Mouse (Mus musculus) spleen, postnatal 36 days (tissue): ENCODE results near the gene Rasgef1b.

Experiments used
- DNase-seq, 2 experiments: peaks; one replicate each; pipeline ENCODE4 v3.0.0; 2022; ENCODE audit warnings: low spot score in 2 of 2, mixed read lengths in 1 of 2

The Rasgef1b gene

DNA sequence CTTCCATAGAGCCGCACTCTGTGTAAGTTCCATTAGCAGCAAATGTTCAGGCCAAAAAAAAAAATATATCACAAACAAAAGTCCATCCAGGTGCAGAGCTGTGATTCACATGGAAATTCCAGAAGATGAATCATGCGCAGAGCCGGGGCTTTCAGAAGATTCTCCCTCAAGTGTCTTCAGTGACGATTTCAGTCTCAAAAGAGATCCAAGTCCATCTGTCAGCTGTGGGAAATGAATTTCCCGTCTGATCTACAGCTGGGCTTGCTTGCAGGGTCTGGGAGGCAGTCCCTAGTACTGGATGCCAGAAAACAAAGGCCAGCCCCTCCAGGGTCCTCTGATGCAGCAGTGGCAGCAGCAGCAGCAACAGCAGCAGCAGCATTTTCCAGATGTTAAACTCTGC is 510.5 kb downstream of the Rasgef1b start:
- DNase-seq = no peak

DNA sequence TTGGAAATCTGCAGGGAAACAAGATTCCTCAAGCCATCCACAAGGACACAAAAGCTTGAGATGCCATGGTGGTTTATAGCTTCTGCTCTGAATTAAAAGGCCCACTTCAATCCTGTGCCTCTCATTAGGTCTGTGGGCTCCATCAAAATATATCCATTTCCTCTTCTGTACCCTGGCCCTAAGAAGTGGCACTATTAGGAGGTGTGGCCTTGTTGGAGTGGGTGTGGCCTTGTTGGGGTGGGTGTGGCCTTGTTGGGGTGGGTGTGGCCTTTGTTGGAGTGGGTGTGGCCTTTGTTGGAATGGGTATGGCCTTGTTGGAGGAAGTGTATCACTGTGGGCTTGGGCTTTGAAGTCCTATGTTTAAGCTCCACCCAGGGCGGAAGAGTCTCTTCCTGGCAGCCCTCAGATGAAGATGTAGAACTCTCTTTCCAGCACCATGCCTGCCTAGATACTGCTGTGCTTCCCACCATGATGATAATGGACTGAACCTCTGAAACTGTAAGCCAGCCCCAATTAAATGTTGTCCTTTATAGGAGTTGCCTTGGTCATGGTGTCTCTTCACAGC is 512.2 kb downstream of the Rasgef1b start:
- DNase-seq = peak in 1 of 2 experiments; percentile 8

DNA sequence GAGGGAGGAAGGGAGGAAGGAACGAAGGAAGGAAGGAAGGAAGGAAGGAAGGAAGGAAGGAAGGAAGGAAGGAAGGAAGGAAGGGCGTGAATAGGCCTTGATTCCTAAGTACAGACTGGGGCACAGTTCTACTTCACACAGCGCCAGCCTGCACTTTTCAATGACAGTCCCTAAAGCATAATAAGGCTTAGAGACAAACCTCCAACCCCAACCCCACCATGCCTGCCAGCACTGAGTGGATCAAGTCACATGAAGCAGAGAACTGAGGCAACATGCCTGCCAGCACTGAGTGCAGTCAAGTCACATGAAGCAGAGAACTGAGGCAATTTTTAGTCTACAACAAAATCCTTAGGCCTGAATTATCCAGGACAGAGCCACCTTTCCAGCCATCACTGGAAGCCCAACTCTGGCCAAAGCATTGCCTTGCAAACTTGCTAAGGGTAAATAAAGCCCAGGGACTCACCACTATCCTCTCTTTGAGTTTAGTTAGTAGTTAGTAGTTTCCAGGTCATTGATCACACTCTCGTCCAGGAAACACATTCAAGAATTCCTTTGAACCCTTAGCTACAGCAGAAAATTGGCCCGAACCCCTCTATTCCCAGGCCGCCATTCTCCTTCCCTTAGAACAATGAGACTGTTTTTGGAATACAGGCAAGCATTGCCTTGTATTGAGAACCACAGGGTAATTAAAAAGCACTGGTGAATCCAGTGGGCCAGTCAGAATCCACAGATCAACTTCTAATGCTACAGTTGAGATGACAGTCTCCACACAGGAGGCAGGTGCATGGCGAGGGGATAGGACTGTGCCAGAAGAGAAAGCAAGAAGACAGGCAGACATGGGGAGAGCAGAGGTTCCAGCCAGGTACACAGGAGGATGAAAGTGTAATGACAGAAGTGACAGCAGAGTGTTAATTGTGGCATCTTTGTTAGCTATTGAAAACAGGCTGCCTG is 513.4 kb downstream of the Rasgef1b start:
- no peak for DNase-seq

DNA sequence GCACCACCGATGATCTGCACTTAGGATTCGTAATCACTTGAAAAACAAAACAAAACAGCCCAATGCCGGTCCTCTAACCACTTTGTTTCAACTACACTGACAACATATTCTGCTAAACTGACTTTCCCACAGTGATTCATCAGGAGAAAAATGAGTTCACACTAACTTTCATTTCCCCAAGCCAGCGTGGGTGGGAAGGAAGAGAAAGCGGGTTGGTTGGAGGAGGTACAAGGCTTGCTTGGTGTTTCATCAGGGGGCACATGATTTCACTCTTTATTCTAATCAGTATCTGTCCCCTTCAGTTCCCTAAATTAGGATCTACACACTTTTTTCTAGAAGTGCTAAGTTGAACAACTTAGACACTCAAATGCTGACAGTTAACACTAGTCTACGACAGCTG is 514.5 kb downstream of the Rasgef1b start:
- peak; percentile 11 to 45 for DNase-seq

DNA sequence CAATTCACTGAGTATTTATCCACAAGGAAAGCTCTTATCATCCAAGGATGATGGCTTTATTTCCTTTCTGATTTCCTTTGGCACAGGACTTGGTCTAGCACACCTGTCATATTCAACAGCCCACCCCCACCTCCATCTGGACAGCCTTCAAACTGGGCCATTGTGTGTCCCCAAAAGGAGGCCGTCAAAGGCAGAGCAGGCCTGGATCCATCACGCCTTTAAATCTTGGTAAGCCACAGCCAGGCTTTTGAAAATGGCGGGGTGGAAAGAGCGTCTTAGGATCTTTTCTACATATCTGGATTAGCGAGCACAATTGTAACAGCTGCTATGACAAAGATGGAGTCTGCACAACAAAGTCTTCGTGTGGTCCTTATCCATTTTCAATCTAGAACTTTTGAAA is 515.7 kb downstream of the Rasgef1b start:
- no peak for DNase-seq

DNA sequence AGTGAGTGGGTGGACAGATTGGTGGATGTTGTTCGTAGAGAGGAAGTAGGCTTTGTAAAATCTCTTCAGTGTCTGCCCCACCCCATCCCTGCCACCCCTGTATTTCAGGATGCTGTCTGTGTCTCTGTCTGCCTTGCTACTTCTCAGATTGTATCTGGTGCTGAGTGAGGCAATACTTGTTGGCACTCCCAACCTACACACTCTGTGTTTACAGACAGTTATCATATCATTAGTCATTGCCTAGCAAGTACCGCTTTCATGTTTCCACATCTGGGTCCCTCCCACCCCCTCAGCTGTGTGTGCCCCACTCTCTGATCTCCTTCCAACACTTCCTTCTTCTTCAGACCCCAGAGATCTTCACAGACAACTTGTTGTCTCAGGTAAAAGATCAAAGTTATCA is 525.4 kb downstream of the Rasgef1b start:
- no peak for DNase-seq

DNA sequence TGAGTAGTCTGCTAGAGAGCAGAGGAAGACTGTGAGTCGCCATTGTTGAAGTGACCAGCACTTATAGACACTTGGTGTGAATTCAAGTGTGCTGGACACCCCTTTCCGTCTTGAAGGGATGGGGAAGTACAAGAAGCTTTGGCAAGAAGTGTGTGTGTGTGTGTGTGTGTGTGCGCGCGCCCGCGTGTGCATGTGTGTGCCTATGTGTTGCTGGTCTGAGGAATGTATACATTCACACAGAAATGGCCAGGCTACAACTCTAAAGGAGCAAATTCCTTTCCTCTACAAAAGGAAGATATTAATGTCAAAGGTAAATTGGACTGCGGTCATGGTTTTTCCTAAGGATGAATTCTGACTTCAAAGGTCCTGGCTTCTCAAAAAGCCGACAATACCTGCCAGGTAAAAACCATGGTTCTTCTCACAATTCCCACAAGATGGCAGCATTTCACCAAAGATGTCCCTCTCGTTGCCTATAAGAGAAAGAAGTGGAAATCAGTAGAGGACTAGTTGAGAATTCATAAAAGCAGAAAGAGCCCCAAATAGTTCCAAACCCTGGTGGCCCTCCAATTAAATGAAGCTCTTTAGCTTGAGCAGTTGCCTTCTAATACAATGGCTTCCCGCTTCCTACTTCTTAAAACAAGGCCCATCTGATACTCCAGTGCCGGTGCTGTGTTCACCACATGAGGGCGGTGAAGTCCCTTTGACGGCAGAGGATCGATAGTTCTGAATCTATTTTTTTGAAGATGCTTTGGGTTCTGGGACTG is 526.6 kb downstream of the Rasgef1b start:
- peak; percentile 28 to 31 for DNase-seq

DNA sequence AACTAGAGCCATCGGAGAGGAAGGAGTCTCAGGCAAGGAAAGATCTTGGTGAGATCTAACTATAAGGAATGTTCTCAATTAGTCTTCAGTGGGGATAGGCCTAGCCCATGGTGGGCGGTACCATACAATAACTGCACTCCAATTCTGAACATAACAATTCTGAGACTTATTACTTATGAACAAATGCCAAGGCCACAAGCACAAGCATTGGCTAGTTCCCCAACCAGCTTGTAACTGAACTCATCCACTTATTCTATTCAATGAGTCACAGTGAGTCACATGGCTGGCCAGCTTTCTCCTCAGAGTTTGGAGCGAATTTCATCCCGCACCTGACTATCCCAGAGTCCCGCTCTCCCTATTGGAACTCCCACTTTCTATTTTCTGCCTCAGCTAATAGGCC is 533.4 kb downstream of the Rasgef1b start:
- no peak for DNase-seq

DNA sequence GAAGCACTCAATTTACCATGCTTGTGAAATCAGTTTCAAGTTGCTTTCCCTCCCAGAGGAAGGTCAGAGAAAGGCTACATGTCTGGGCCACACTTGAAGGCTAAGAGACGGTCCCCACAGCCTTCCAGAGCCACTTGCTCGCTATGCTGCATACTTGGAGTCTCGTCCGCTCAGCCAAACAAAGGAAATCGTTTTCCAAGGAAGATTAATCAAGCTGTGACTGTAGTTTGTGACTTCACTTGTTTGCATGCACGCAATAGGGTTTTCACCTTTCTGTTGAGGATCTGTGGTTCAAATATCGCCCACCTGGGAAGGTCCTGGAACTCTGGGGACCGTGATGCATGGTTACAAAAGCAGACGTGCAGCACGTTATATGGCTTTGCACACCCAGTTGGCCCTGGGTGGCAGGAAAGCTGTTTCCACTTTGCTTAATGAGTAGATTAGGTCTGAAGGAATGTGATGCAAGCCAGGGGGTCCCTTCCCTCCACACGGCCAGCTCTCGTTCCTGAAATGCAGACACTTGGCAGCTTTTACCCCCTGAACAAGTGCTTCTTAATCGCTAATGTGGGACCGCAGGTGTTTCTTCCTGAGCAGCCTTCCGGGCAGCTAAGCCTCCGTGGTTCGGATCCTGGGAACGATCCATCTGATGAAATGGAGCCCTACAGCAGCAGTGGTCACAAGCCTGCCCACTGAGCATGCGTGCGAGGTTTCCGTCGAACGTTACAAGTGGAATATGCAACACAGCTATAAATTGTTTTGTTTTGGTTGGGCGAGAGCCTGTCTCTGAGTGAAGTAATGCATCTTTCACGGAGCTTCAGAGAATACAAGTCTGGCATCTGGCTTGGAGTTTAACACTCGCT is 537.7 kb downstream of the Rasgef1b start:
- DNase-seq = no peak

DNA sequence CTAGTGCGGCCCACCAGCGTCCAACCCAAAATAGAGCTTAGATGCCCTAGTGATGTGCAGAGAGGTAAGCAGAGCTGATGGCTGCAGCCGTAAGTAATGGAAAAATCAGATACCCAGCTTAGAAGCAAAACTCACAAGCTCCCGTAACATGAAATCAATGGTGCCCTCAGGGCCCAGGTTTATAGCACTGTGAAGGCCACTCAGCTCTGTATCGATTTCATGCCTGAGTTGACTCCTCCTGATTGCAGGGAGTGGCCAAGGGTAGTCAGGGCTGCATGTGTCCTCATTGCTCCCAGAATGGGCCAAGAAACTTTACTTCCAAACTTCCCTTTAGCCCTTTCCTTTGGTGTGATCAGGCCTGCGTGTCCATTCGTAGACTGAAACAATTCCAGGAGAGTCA is 545.2 kb downstream of the Rasgef1b start:
- no peak for DNase-seq

DNA sequence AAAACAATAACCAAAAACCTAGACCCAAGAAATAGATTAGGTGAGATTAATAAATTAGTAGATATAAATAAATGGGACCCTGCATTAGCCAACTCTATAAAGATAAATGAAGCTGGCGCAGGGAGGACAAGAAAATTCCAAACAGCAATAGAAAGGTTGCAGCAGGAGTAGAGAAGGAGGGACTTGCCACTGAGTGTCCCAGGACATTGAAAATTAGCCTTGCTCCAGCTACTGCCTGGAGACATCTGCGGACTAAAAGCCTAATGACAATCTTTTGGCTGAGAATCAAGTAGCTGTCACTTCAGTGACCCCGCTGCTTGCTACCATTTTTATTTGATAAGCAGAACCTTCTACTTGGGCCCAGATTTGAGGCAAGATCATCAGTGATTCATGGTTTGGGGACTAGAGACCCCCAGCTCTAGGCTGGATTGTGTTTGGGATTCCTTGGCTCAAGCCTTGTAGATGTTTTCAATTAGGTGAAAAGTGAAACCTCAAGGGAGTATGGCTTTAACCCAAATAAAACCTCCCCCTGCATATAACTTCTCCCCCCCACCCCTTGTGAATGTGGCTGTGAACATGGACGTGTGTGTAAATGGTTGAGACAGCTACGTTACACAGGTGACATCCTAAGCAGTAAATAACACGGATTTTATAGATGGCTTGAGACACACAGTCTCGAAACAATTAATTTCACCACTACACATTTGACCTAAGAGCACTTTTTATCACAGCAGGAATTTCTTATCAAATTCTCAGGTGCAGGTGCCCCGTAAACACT is 554.1 kb downstream of the Rasgef1b start:
- DNase-seq = no peak

DNA sequence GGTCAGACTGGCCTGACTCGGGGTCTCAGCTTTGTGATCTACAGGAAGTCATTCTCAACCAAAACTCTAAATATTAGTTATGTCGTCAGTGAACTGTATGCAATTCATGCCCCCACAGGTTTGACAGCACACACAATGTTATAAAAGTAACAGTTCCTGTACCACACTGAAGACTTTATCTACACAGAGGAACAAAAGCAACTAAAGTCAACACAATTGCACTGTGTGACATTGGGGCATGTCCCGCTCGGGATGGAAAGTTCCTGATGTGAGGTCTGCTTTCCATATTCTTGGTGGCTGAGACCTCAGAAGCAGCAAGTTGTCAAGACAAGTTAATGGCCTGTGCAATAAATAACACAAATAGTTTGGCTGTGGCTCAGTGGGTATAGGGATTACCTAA is 559.0 kb downstream of the Rasgef1b start:
- no peak for DNase-seq

DNA sequence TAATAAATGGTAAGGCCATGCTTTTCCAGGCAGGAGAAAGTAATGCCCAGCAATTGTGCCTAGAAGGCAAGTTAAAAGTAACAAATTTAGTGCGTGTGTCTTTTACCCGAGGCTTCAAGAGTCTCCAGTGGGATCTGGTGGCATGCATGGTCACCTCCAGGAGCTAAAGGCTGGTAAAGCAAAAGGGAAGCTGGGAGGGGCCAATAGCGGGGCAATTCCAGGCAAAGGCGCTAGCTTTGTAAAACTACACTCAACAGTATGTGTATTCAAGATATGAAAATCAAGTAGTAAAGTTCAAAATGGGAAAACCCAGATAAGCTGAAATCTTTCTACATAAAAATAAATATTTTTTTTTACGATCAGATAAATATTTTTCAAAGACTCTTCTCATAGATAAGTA is 561.1 kb downstream of the Rasgef1b start:
- DNase-seq = no peak
